In the genomic region with DNA sequence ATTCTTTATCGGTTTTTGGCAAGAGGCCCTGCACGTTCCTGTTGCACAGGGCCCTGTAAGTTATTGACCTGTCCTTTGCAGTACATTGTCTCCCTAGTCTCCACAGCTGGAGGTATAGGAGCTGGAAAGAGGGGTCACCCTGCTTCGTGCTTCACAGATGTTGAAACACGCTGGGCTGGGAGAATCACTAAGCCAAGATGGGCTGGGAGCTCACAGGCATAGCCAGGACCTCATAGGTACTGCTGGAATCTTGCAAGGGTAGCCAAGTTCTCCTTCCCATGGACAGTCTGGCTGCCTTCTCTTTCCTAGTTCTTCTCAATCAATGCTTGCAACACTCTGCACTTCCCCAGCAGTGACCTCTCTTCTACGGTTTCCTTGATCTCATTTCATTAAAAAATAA, we compare ENCODE assay signal across 17 mouse cellular contexts. TPM values are rescaled to one million over a fixed set of nuclear protein-coding genes. Genes with fewer than 3 reads are reported as not detected.
DNase-seq lines count a peak whose midpoint lies in the region; ATAC-seq and TF ChIP-seq lines count a peak whose summit lies in the region.
"Had no signal": no experiment of that assay in that cellular context is flagged by ENCODE, and none has a peak within 500 bp of the region (broad histone marks: within the 10 kb centered on the region; RNA-seq: fewer than 3 reads in every experiment).

No protein-coding gene starts in this region.

- H3K27ac ChIP-seq in kidney, embryonic 14.5 days (ENCODE audit: low read depth, low read length), result no peak overlapping the region
- no peak overlapping the region for H3K27ac ChIP-seq in MEL (ENCODE audit: control insufficient read depth, low read depth, low read length)
- H3K27ac ChIP-seq in liver, postnatal 0 days (ENCODE audit: low read depth), result peak overlapping the region; percentile 86
- H3K27ac ChIP-seq: forebrain, embryonic 15.5 days; hindbrain, embryonic 14.5 days; midbrain, embryonic 15.5 days had no signal

- no peak for TF ChIP-seq EP300 in MEL (IDR thresholded peaks at IDR 0.05; ENCODE audit: low read depth in 1 of 2, low read length in 2 of 2)
- TF ChIP-seq EP300 in liver, postnatal 0 days (IDR thresholded peaks at IDR 0.05; ENCODE audit: low read depth), result no peak

- DNase-seq in kidney, adult 11 months, result peak; percentile 29
- peak; percentile 13 for DNase-seq in MEL (ENCODE audit: low read depth, low spot score)
- DNase-seq in kidney, postnatal 14 days, result peak; percentile 17
- DNase-seq in liver, postnatal 0 days, result peak; percentile 51
- no peak for DNase-seq in adrenal gland, postnatal 25 days
- no peak for DNase-seq in spleen, adult 12 weeks (ENCODE audit: low spot score)
- DNase-seq: cerebellum, adult 11 months; cerebellum, postnatal 25 days; heart, postnatal 14 days; thymus, postnatal 4 days had no signal

- TF ChIP-seq RAD21 in MEL (IDR thresholded peaks at IDR 0.05; ENCODE audit: low read depth, low read length), result no peak

- no peaks in the 10 kb centered on the region for H3K36me3 ChIP-seq in kidney, embryonic 14.5 days (ENCODE audit: control insufficient read depth, insufficient read depth, low read length)
- H3K36me3 ChIP-seq in MEL (ENCODE audit: control insufficient read depth in 1 of 2, insufficient read depth in 2 of 2, low read length in 2 of 2), result no peaks in the 10 kb centered on the region
- H3K36me3 ChIP-seq in liver, postnatal 0 days (replicated peaks; ENCODE audit: insufficient read depth, low read length), result no peaks in the 10 kb centered on the region
- H3K36me3 ChIP-seq: forebrain, embryonic 15.5 days; midbrain, embryonic 15.5 days had no signal

- no peaks in the 10 kb centered on the region for H3K9me3 ChIP-seq in kidney, embryonic 14.5 days (ENCODE audit: control insufficient read depth, low read length)
- H3K9me3 ChIP-seq in MEL (replicated peaks; ENCODE audit: insufficient read depth, low read length), result no peaks in the 10 kb centered on the region
- no peaks in the 10 kb centered on the region for H3K9me3 ChIP-seq in liver, postnatal 0 days (ENCODE audit: low read length)
- H3K9me3 ChIP-seq: forebrain, embryonic 15.5 days; midbrain, embryonic 15.5 days had no signal

- H3K9ac ChIP-seq in kidney, embryonic 14.5 days (ENCODE audit: low read depth, low read length), result no peak overlapping the region
- H3K9ac ChIP-seq in MEL (ENCODE audit: control insufficient read depth, low read depth, low read length, poor library complexity, severe bottlenecking), result no peak overlapping the region
- H3K9ac ChIP-seq in liver, postnatal 0 days (replicated peaks), result peak overlapping the region; percentile 53
- H3K9ac ChIP-seq: forebrain, embryonic 15.5 days; hindbrain, embryonic 14.5 days; midbrain, embryonic 15.5 days had no signal

- no peak for TF ChIP-seq POLR2A in MEL (IDR thresholded peaks at IDR 0.05; ENCODE audit: control insufficient read depth in 1 of 2, insufficient read depth in 1 of 2, low read depth in 1 of 2, low read length in 2 of 2, poor library complexity in 1 of 2)

- H3K4me2 ChIP-seq in kidney, embryonic 14.5 days (replicated peaks; ENCODE audit: low read depth, low read length), result no peak overlapping the region
- H3K4me2 ChIP-seq in liver, postnatal 0 days (ENCODE audit: low read depth, low read length), result peak overlapping the region; percentile 63
- H3K4me2 ChIP-seq: forebrain, embryonic 15.5 days; heart, embryonic 11.5 days; hindbrain, embryonic 14.5 days; midbrain, embryonic 15.5 days had no signal

- H3K27me3 ChIP-seq in kidney, embryonic 14.5 days (ENCODE audit: control insufficient read depth, insufficient read depth, low read length), result no peaks in the 10 kb centered on the region
- peaks cover 0 to 6% of the 10 kb centered on the region in 2 experiments; a peak in 2 of 4 replicates for H3K27me3 ChIP-seq in MEL (ENCODE audit: control insufficient read depth in 1 of 2, insufficient read depth in 2 of 2, low read length in 2 of 2)
- H3K27me3 ChIP-seq in liver, postnatal 0 days (ENCODE audit: insufficient read depth, low read length), result no peaks in the 10 kb centered on the region
- H3K27me3 ChIP-seq: forebrain, embryonic 15.5 days; midbrain, embryonic 15.5 days had no signal

- no peak for TF ChIP-seq CTCF in MEL (IDR thresholded peaks at IDR 0.05 in 2 of 3, conservative IDR thresholded peaks at IDR 0.05 in 1 of 3; ENCODE audit: control insufficient read depth in 1 of 3, insufficient read depth in 1 of 3, low read depth in 2 of 3, low read length in 3 of 3, poor library complexity in 1 of 3, severe bottlenecking in 1 of 3)
- TF ChIP-seq CTCF in liver, postnatal 0 days (IDR thresholded peaks at IDR 0.05; ENCODE audit: low read depth), result no peak

- H3K79me2 ChIP-seq in MEL (ENCODE audit: control insufficient read depth, insufficient read depth, low read length, poor library complexity), result no peaks in the 10 kb centered on the region

- H3K4me1 ChIP-seq in kidney, embryonic 14.5 days (ENCODE audit: control insufficient read depth, insufficient read depth, low read length), result peaks cover 4% of the 10 kb centered on the region; the same call in 1 of the 2 replicates
- H3K4me1 ChIP-seq in MEL (ENCODE audit: control insufficient read depth in 1 of 2, insufficient read depth in 2 of 2, low read length in 2 of 2), result no peaks in the 10 kb centered on the region
- H3K4me1 ChIP-seq in liver, postnatal 0 days (ENCODE audit: insufficient read depth), result peaks cover 5% of the 10 kb centered on the region; the same call in 1 of the 2 replicates

- H3K4me3 ChIP-seq in kidney, embryonic 14.5 days (ENCODE audit: low read length), result no peak overlapping the region
- no peak overlapping the region for H3K4me3 ChIP-seq in MEL (ENCODE audit: control insufficient read depth in 1 of 2, insufficient read depth in 1 of 2, low read depth in 2 of 2, low read length in 2 of 2)
- H3K4me3 ChIP-seq in liver, postnatal 0 days (ENCODE audit: low read depth, low read length), result peak overlapping the region; percentile 42
- H3K4me3 ChIP-seq: forebrain, embryonic 15.5 days; midbrain, embryonic 15.5 days had no signal

- WGBS in kidney, embryonic 14.5 days, result 77% methylated on average over 5 of the region's 5 CpGs
- 54% methylated on average over 5 of the region's 5 CpGs for WGBS in liver, postnatal 0 days (ENCODE audit: insufficient replicate concordance)

- ATAC-seq in kidney, embryonic 14.5 days (ENCODE audit: low FRiP score, low TSS enrichment), result no peak
- peak; percentile 18 for ATAC-seq in liver, postnatal 0 days
- no peak for ATAC-seq in cerebellum, adult (ENCODE audit: insufficient number of reproducible peaks, low FRiP score, low TSS enrichment)
- ATAC-seq: forebrain, embryonic 15.5 days had no signal

TF ChIP-seq in MEL, 35 proteins besides CTCF, POLR2A, EP300 and RAD21:
- TF ChIP-seq ZKSCAN1 (IDR thresholded peaks at IDR 0.05; ENCODE audit: low read depth, low read length), result no peak
- no peak for TF ChIP-seq MEF2A (IDR thresholded peaks at IDR 0.05; ENCODE audit: extremely low read depth, insufficient replicate concordance, low read depth, low read length, poor library complexity, severe bottlenecking)
- TF ChIP-seq ZMIZ1 (IDR thresholded peaks at IDR 0.05; ENCODE audit: low read depth, low read length), result no peak
- TF ChIP-seq UBTF (IDR thresholded peaks at IDR 0.05; ENCODE audit: borderline replicate concordance, insufficient read depth, low read depth, low read length), result no peak
- no peak for TF ChIP-seq ELF1 (IDR thresholded peaks at IDR 0.05; ENCODE audit: low read depth, low read length)
- TF ChIP-seq CHD2 (IDR thresholded peaks at IDR 0.05; ENCODE audit: low read length), result no peak
- no peak for TF ChIP-seq SIN3A (IDR thresholded peaks at IDR 0.05; ENCODE audit: low read length)
- no peak for TF ChIP-seq JUND (IDR thresholded peaks at IDR 0.05; ENCODE audit: low read depth, low read length)
- TF ChIP-seq MAX (IDR thresholded peaks at IDR 0.05; ENCODE audit: low read length), result no peak
- no peak for TF ChIP-seq NELFE (IDR thresholded peaks at IDR 0.05; ENCODE audit: low read depth, low read length)
- no peak for TF ChIP-seq HCFC1 (IDR thresholded peaks at IDR 0.05; ENCODE audit: low read depth, low read length)
- no peak for TF ChIP-seq MXI1 (IDR thresholded peaks at IDR 0.05; ENCODE audit: low read depth, low read length)
- TF ChIP-seq USF1 (IDR thresholded peaks at IDR 0.05; ENCODE audit: low read depth, low read length), result no peak
- TF ChIP-seq GABPA (IDR thresholded peaks at IDR 0.05; ENCODE audit: low read depth, low read length), result no peak
- TF ChIP-seq NRF1 (IDR thresholded peaks at IDR 0.05; ENCODE audit: insufficient read depth, low read depth, low read length, poor library complexity, severe bottlenecking), result no peak

RNA-seq across cellular contexts. Expression of gene Ngef, which starts 0.4 kb away (rescaled TPM):
- polyA plus RNA-seq in kidney, embryonic 14.5 days (2014; fragmentation: Nextera tagmentation; extraction: Ambion mirVana), result 0.96 and 1.5 TPM in 2 replicates
- total RNA-seq in MEL (2012; rRNA removed), result not detected in 2 replicates
- not detected for polyA plus RNA-seq in MEL (2012; ENCODE audit: insufficient read depth in 1 of 2, insufficient read length in 2 of 2, low read depth in 1 of 2, low replicate concordance in 2 of 2, missing spikeins in 1 of 2)
- 5.6 and 7.9 TPM in 2 replicates for polyA plus RNA-seq in liver, postnatal 0 days (2015; fragmentation: Nextera tagmentation; extraction: Ambion mirVana)
- total RNA-seq in adrenal gland, postnatal 25 days (2021), result 0.46 TPM in 1 of 2 replicates, not detected in the other
- total RNA-seq: megakaryocyte, adult 5-6 weeks had no signal

RNA-seq across cellular contexts. Expression of gene Inpp5d, which starts 46.9 kb away (rescaled TPM):
- 3.6 and 7.5 TPM in 2 replicates for polyA plus RNA-seq in kidney, embryonic 14.5 days (2014; fragmentation: Nextera tagmentation; extraction: Ambion mirVana)
- total RNA-seq in MEL (2012; rRNA removed), result 69.4 and 73.0 TPM in 2 replicates
- polyA plus RNA-seq in MEL (2012; ENCODE audit: insufficient read depth in 1 of 2, insufficient read length in 2 of 2, low read depth in 1 of 2, low replicate concordance in 2 of 2, missing spikeins in 1 of 2), result 10 to 100 TPM in 1 of 2 experiments, not detected in 1; 71.3 TPM
- polyA plus RNA-seq in liver, postnatal 0 days (2015; fragmentation: Nextera tagmentation; extraction: Ambion mirVana), result 11.3 and 13.3 TPM in 2 replicates
- 7.9 and 17.4 TPM in 2 replicates for total RNA-seq in adrenal gland, postnatal 25 days (2021)

Comparison
In these comparisons a context has a peak if more than half of its experiments do, and no peak if none do; other contexts are left out.
1. DNase-seq: peak in kidney, adult 11 months (single experiment), MEL (single experiment), kidney, postnatal 14 days (single experiment) and liver, postnatal 0 days (single experiment); none in adrenal gland, postnatal 25 days (single experiment) and spleen, adult 12 weeks (single experiment).